8 mouse cellular contexts compared by ENCODE assay signal in genomic region chr2:164460745-164461551, GRCm38 (mm10). TPM values are rescaled to one million over a fixed set of nuclear protein-coding genes. Genes with fewer than 3 reads are reported as not detected.
DNase-seq lines count a peak whose midpoint lies in the region; ATAC-seq lines count a peak whose summit lies in the region.

Gene Gm20458, plus strand, starts transcription at chr2:164460967.

- ATAC-seq in hindbrain, embryonic 11.5 days (ENCODE audit: low FRiP score): peak; percentile 98

- WGBS in hindbrain, embryonic 11.5 days: under 1% methylated on average over 65 of the region's 79 CpGs

- no peaks in the 10 kb centered on the region for H3K9me3 ChIP-seq in hindbrain, embryonic 11.5 days (ENCODE audit: control insufficient read depth, low read length)

- H3K4me2 ChIP-seq in hindbrain, embryonic 11.5 days (replicated peaks; ENCODE audit: low read depth, low read length): peak within 1 kb of the TSS; percentile 68

- peak; percentile 98 for DNase-seq in Muller cell, postnatal 12 days (ENCODE audit: inconsistent ontology term)
- peak; percentile 99 for DNase-seq in cerebellum, adult 9-11 months
- peak; percentile 97 to 99 for DNase-seq in frontal cortex, adult 2 months (ENCODE audit: extremely low spot score in 1 of 2, low spot score in 1 of 2)
- peak; percentile 97 for DNase-seq in hindbrain, embryonic 11.5 days (ENCODE audit: low spot score)
- peak; percentile 93 to 96 for DNase-seq in layer of hippocampus, postnatal 10 days (ENCODE audit: low spot score in 2 of 2)
- DNase-seq in lung, postnatal 10 days: peak; percentile 98
- DNase-seq in ovary, postnatal 36 days (ENCODE audit: low spot score): peak; percentile 95
- DNase-seq in thymus, postnatal 25 days: peak; percentile 94

- H3K27ac ChIP-seq in hindbrain, embryonic 11.5 days (ENCODE audit: low read depth, low read length): peak within 1 kb of the TSS; percentile 89

- H3K36me3 ChIP-seq in hindbrain, embryonic 11.5 days (ENCODE audit: control insufficient read depth, insufficient read depth, low read length): 0 out of 2 replicates have a peak, but pooled peaks cover 4% of the 10 kb centered on the region

- peaks cover 9% of the 10 kb centered on the region; the same call in 1 of the 2 replicates for H3K4me1 ChIP-seq in hindbrain, embryonic 11.5 days (replicated peaks; ENCODE audit: control insufficient read depth, insufficient read depth, low read length)

- H3K9ac ChIP-seq in hindbrain, embryonic 11.5 days (ENCODE audit: low read depth, low read length): peak within 1 kb of the TSS; percentile 79

- H3K27me3 ChIP-seq in hindbrain, embryonic 11.5 days (ENCODE audit: control insufficient read depth, insufficient read depth, low read length): no peaks in the 10 kb centered on the region

- peak within 1 kb of the TSS; percentile 85 for H3K4me3 ChIP-seq in hindbrain, embryonic 11.5 days (ENCODE audit: low read depth, low read length)

RNA-seq across cellular contexts. Expression of gene Gm20458, which starts in this region (rescaled TPM):
- 9.3 and 10.0 TPM in 2 replicates for polyA plus RNA-seq in frontal cortex, adult 2 months (2012; rRNA removed)
- polyA plus RNA-seq in hindbrain, embryonic 11.5 days (2014; fragmentation: Nextera tagmentation; extraction: Ambion mirVana): 4.8 and 5.4 TPM in 2 replicates
- total RNA-seq in layer of hippocampus, postnatal 10 days (2021): 10 to 100 TPM in 1 of 2 experiments, 1 to 10 TPM in 1; 4.1 to 17.9 TPM

Comparison
In these comparisons a context has a peak if more than half of its experiments do, and no peak if none do; other contexts are left out.
1. Peak in every context shown above with its lines: DNase-seq, ATAC-seq, H3K4me3 ChIP-seq and H3K27ac ChIP-seq.